Mouse (Mus musculus) embryo, embryonic 10.5 days (tissue): ENCODE measurements around the gene Kif6.

Source experiments
- DNase-seq: peaks from one replicate; pipeline ENCODE4 v3.0.0-alpha.2; 2015; ENCODE audit warnings: low spot score

Gene Kif6

DNA sequence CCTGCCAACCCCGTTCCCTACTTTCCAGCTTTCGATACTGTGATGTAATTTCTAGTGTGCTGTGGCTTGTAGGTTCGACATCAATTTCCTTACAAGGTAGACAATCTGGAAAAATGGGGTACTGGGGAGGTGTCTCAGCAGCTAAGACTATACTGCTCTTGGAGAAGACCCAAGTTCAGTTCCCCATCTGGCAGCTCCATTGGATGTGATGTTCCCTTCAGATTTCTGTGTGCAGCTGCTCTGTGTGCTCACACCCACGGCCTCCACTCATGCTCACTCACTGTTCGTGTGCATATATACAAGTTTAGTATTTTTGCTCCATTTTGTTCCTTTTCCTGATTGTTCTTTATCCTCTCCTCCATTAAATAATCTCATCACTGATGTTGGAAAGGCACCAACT, 51.8 kb downstream of the Kif6 start:
- no peak for DNase-seq

DNA sequence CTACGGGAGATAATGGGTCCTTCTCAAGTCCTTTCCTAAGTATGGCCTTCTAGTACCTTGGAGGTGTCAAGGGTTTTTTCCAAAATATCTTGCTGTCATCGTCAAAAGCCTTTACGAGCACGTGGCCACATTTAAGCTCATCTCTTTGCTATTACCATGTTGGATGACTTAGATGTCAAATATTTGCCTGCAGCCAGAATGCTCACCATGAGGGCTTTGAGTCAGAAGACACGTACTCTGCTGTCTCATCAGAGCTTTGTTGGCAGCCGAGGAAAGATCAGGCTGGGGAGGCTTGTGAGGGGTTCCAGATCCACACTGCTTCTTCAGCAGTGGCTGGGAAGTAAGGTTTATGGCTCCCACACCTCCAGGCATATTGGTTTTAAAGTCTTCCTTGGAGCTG, 53.4 kb downstream of the Kif6 start:
- no peak for DNase-seq

DNA sequence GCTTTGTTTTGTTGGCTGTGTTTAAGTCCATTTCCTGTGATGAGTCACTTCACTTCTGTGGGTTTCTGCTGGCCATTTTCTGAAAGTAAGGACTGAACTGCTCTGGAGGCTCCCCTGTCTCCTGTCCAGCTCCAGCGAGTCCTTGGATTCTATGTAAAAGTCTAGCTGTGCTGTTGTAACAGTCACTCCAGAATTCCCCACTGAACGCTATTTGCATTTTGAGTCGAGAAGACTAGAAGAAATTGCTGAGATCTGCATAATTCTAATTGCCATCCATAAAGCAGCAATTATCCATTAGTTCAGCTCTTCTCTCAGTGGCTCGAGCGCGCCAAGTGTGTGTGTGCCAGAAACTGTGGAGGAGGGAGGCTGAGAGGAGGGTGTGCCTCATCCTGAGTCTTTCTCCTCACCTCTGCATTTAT, 57.0 kb downstream of the Kif6 start:
- no peak for DNase-seq

DNA sequence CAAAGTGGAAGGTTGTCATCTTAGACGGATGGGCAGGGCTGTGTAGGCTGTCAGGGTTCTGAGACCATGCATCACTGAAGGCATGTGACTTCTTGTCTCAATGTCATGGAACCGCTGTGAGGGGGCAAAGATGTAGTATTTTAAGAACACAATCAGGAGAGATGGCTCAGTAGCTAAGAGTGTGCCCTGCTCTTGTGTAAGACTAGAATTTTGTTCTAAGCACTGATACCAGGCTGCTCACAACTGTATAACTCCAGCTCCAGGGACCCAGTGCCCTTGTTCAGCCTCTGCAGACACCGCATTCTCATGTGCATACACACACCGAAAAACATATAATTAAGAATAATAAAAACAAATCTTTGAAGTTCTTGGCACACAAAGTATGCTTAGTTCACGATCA, 57.5 kb downstream of the Kif6 start:
- DNase-seq: no peak

DNA sequence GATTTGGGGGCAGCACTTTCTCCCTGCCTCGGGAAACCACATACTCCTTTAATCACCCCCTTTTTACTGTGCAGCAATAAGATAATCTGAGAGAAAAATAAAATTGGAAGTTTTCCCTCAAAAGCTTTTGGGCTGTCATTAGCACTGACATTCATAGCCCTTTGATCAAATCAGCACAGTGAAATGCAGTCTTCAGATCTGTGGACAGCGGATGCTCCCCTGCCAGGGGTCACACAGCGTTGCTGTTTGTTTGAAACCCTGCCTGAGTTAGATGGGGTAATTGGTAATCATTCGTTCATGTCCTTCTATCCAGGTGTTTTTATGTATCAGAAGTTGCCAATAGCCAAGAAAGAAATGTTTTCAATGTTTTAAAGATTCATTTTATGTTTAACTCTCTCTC, 60.7 kb downstream of the Kif6 start:
- no peak for DNase-seq

DNA sequence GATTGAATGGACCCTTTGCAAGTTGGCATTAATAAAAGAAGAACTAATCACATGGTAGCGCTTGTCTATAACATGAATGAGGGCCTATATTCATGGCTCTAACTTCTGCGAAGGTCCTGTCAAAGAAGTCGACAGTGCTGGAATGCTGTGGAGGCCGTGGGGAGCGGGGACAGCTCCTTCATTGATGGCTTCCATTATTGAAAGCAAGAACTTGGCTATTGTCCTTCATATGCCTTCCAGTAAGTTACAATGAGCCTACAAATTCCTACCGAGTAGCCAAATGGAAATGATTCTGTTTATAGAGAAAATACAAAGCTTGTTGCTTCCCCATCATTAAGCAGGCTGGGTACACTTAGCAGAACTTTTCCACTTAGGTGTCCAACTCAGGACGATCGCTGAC, 66.5 kb downstream of the Kif6 start:
- peak; percentile 32 for DNase-seq

DNA sequence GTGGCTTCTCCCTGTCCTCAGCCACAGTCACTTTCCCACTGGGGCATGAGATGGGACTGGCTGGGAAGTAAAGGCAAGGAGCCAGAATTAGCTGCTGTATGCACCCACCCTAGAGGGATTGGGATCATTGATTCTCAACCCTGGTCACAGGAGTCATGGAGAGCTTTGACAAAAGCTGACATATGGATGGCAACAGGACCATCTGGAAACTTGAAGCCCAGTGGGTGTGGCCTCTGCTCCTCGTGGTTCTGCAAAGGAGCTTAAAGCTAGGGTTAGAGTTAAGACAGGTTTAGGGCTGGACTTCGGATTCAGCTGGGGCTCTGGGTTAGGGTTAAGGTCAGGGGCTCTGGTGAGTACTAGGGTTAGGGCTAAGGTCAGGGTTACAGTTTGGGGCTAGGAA, 69.2 kb downstream of the Kif6 start:
- peak; percentile 51 for DNase-seq

DNA sequence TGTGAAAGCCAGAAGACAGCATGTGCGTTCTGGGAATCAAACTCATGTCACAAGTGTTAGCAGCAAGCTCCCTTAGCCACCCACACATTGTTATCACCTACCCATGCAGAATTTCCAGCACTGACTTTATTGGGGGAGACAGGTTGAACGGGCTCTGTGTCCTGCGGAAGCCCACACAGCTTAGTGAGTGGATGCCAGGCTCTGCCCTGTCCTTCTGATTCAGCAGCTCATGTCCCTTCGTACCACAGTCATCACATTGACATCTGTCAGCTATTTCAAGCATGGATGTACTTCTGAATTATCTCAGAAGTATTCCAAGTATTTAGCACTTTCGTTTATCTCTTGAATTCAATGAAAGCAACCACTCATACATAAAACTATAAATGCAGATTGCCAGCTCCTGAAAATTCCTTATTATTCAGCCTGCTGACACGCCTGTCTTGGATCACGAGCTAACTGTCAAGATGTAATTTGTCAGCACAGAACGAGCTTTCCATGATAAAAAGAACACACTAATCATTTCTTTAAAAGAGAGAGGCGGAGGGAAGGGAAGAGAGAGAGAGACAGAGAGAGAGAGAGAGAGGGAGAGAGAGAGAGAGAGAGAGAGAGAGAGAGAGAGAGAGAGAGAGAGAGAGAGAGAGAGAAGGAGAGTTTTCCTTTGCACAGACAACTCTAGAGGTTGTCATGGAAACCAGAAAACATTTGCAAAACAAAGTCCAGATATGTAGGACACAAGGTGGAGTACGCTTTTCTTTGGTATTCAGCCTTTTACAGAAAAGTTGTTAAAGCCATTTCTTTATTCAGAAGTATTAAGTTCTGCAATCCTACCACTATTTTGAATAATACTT, 75.9 kb downstream of the Kif6 start:
- no peak for DNase-seq

DNA sequence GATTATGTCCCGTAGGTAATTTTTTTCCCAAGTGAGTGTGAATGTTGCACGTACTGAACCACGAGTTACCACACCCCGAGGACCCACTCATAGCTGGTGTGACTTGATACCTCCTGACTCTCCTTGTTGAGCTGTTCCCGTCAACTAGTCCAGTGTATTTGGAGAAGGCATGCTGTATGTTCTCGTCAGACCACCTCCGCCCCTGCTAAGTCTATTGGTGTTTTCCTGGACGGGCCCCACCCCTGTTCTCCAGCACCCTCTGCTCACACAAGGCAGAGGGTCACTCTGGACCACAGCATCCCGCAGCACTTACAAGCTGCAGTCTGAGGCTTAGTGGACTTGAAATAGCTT, 76.5 kb downstream of the Kif6 start:
- no peak for DNase-seq

DNA sequence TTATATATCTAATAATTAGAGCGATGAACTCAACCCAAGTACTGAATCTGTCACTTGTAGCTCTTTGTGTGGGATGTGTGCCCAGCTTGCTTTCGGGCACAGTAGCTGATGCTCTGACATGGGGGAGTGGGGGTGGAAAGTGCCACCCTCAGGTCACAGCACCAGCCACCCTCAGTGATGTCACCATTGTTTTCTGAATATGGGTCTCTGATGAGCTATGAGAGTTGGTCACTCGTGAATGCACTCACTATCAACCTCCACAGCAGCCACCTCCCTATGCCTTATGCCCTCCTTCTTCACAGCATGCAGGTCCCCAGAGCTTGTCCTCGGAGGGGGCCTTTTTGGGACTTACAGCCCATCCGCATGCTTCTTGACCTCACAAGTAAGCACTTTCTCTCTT, 78.3 kb downstream of the Kif6 start:
- no peak for DNase-seq

DNA sequence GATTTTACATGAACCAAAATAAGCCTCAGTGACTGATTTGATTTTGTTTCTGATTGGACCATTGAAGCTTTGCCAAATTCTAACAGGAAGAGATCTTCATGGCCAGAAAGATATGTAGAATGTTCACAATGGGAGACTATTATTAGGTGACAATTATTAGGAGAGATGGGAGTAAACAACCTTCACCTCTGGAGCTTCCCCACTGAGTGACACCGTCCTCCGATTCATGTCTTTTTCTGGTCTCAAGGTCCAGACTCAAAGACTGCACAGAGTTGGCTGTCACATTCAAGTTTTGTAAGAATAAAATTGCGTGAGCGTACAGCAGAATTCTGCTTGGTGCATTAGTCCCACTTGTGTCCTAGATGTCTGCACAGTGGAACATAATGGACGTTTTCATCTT, 82.3 kb downstream of the Kif6 start:
- no peak for DNase-seq

DNA sequence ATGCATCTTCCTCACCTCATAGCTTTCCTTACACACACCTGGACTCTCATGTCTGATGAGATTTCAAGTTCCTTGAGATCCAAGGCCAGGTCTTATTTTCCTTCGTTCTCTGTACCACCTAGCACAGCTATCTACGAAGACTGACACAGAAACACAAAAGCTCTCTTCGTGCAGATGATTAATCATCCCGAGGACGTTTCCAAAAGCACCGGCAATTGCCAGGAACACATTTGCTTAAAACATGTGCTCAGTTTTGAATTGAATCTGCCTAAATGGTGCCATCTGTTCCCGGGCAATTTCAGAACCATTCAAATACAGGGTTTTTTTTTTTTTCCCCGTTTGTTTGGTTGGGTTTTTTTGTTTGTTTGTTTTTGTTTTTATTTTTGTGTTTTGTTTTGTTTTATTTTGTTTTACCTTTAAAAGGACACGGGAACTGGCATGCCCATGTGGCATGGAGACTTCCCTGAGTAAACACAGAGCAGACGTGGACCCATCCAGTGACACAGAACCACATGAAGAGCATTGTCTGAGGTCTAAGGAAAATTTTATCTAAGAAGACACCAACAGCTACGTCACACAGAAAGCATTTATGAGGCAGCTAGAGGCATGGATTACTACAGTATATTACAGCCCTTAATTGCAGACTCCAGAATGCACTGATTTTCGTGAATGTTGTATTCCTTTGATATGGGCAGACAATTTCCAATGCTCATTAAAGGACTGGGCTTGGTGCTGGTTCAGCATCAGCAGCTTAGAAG, 88.7 kb downstream of the Kif6 start:
- DNase-seq: no peak

DNA sequence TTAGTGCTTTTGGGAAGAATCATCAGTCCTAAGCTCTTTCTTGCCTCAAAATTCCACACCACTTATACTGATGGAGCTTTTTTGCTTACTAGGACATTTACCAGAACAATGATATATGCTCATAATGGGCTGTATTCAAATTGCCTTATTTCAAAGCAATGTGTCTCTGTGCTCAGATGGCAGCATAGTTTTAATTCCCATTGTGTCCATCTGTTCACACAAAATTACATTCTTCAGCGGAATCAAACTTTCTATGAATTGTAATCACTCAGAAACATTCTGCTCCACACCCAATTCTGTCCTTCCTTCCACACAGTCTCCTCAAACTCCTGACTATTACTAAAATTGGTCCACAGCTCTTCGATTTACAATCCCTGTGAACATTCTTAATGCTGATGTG, 94.3 kb downstream of the Kif6 start:
- no peak for DNase-seq

DNA sequence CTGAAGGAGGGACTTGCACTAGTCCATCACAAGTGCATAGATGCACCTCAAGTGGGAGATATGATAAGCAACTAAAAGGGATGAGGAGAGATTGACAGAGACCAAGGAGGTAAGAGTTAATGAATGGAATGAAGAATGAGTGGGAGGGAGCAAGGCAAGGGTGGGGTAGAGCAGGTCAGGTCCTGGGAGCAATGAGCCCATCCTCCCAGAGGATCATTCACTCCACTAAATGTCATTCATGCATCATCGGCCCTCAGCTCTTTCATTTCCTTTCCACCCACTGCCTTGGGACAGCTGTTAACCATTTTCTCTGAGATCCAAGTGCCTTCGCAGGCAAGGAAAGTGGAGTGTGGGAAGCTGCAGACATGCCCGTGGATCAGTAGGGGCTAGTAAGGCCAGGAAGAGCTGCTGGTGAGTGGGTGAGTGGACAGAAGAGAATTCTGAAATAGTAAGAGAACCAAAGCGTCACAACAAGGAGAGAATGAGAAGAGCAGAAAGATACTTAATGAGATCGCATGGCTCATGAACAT, 95.2 kb downstream of the Kif6 start:
- DNase-seq: no peak

DNA sequence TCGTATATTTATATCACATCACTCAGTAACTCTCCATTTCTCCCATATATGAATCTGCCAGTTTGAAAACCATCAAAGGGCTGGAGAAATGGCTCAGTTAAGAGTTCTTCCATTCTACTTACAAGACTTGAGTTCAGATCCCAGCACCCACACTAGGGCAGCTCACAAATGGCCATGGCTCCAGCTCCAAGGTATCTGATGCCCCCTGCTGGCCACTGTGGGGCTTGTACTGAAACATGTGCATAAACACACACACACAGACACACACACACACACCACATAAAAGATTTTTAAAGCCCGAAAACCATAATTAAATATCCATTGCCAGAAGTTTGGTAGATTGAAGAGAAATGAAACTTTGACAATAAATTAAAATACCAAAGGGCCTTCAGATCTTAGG, 111.3 kb downstream of the Kif6 start:
- DNase-seq: no peak

DNA sequence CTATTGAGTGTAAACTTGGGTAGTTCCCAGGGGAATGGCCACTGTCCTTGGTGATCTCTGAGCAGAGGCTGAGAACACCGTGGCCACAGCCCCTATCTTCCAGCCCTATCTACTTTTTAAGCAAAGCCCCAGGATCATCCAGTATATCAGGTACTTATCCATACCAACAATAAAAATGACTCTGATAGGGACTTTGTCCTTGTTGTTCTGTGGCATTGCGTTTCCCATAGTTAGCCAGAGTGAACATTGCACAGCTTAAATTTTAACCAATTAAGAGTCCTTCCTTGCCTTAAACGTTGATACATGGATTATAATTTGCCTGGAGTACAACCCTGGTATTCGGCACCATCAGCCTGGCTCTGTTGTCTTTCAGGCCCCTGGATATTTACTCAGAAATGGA, 112.0 kb downstream of the Kif6 start:
- no peak for DNase-seq

DNA sequence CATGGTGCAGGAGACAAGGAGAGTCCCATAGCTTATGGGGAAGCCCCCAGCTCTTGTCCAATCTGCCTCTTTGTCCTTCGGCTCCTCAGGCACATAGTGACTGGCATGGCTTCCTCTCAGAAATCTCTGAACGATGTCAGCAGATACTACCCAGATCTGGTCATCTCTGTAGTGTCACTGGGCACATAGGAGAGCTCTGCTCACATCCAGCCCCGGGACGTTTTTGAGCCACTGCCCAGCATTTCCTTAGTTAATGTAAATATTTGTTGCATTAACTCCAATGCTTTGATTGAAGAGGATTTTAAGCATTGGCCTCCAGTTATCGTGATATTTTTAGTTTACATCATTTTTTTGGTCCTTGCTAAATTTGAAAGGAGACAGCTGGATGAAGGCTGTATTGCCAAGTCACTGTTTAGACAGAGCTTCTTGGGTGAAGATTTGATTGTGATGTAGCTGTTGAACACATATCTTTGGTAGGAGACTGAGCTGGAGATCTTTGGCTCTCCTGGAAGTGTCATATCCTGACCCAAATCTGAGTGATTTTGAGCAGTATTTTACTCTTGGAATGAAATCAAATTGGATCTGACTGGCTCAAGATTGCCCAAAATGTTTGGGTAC, 112.6 kb downstream of the Kif6 start:
- DNase-seq: no peak

DNA sequence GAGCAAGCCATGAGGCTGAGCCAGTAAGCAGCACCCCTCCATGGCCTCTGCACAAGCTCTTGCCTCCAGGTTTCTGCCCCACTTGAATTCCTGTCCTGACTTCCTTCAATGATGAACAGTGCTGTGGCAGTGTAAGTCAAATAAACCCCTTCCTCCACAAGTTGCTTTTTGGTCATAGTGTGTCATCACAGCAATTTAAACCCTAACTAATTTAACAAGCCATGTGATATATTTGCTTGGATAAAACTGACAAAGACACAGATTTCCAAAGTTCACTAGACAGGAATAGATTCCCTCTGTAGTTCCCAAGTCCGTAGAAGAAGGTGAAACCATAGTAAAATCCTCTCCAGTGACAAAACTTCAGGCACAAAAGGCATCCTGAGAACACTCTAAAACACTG, 114.9 kb downstream of the Kif6 start:
- no peak for DNase-seq

DNA sequence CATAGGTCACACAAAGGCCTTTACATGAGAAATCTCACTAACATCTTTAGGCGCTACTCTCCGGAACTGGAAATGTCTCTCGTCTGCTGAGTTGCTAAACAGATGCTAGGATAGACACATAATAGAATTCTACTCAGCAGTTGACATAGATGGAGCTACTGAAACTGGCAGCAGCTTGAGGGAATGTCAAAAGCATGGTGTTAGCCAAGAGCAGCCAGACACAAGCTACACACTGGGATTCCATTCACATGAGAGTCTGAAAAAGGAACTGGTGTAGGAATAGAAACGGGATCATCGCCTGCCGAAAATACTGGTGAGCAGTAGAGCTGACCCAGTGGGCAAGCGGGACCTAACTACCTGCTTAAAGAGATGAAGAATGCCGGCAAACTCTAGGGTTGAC, 117.8 kb downstream of the Kif6 start:
- DNase-seq: no peak

DNA sequence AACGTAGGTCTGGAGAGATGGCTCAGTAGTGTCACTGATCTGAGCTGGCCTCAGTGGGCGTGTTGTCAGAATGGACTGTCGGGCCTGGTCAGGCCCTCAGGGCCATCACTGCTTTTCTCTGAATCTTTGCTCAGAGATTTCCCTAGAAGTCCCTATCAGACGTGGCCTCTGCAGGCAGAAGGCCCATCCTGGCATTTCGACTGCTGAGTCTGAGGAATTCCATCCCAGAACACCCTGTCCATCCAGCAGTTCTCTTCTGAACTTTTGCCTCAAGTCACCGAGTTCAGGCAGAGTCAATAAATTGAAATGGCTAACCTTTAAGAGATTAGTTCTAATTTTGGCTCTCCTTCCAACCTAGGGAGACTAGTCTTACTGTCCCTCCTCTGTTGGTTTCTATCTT, 119.1 kb downstream of the Kif6 start:
- no peak for DNase-seq

DNA sequence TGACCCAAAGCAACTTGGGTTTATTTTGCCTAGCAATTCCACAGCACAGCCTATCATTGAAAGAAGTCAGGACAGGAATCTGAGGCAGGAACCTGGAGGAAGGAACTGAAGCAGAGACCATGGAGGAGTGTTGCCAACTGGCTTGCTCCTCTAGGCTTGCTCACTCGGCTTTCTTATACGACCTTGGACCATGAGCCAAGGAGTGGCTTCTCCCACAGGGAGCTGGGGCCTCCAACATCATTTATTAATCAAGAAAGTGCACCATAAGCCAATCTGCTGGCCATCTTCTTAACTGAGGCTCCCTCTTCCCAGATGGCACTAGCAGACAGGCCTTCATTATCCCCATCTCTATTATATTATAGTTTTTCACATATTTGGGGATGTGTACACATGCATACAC, 119.8 kb downstream of the Kif6 start:
- no peak for DNase-seq

DNA sequence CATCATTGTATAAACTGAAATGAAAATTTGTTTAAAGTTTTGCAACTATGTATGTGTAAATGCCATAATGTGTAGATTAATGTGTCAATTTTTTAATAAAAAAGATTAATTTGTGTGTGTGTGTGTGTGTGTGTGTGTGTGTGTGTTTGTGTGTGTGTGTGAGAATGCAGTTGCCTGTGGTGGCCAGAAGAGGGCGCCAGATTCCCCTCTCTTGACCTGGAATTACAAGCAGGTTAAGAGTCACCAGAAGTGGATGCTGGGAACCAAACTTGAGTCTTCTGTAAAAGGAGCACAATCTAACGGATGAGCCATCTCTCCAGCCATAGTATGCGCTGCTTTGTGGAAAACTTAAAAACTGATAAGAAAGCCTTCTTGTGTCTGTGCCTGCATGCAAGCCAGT, 121.4 kb downstream of the Kif6 start:
- no peak for DNase-seq

DNA sequence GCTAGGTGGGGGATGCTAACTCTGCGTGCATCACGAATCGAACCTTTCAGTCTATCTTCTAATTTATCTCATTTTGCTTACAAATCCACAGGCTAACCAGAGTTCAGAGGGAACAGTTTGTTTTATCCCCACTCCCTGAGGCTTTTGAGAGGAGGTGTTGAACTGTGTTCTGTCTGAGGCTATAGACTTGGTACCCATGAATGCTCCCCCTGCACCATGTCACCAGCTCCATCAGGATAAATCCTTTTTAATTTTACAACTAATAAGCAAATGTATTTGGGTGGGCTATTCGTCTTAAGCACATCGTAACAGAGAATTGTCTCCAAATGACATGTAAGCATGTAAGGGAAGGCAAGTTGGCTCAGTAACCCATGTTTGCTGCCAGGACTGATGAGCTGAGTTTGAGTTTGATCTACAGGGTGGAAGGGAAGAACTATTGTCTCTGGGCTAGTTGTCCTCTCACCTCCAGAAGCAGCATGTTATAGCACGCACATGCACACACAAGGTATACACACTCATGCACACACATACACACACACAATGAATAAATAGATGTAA, 122.4 kb downstream of the Kif6 start:
- no peak for DNase-seq
